ENCODE assay signal across 8 mouse cellular contexts in genomic region chr7:99534501-99534900, GRCm38 (mm10). TPM values are rescaled to one million over a fixed set of nuclear protein-coding genes. Genes with fewer than 3 reads are reported as not detected.
A peak's percentile ranks its signal among the peaks of the same experiment; 100 is the strongest.
DNase-seq lines count a peak whose midpoint lies in the region; ATAC-seq and TF ChIP-seq lines count a peak whose summit lies in the region.

No protein-coding gene starts in this region.

- no peak for TF ChIP-seq CTCF in midbrain, postnatal 0 days (IDR thresholded peaks at IDR 0.05)

- H3K9me3 ChIP-seq in kidney, embryonic 16.5 days (ENCODE audit: low read length) = no peaks in the 10 kb centered on the region
- no peaks in the 10 kb centered on the region for H3K9me3 ChIP-seq in embryonic facial prominence, embryonic 13.5 days
- no peaks in the 10 kb centered on the region for H3K9me3 ChIP-seq in intestine, embryonic 14.5 days (ENCODE audit: control insufficient read depth, low read length)
- H3K9me3 ChIP-seq in midbrain, postnatal 0 days (ENCODE audit: low read length) = no peaks in the 10 kb centered on the region

- H3K4me1 ChIP-seq in kidney, embryonic 16.5 days (ENCODE audit: insufficient read depth, low read length) = peaks cover 51% of the 10 kb centered on the region
- H3K4me1 ChIP-seq in embryonic facial prominence, embryonic 13.5 days = peaks cover 38% of the 10 kb centered on the region
- H3K4me1 ChIP-seq in intestine, embryonic 14.5 days (replicated peaks; ENCODE audit: control insufficient read depth, insufficient read depth, low read length) = peaks cover 35% of the 10 kb centered on the region
- H3K4me1 ChIP-seq in midbrain, postnatal 0 days (ENCODE audit: insufficient read depth, low read length) = peaks cover 31% of the 10 kb centered on the region

- no peak for ATAC-seq in kidney, embryonic 16.5 days (ENCODE audit: low FRiP score, low TSS enrichment)
- no peak for ATAC-seq in embryonic facial prominence, embryonic 13.5 days (ENCODE audit: insufficient number of reproducible peaks, insufficient read depth, low FRiP score, low TSS enrichment, low read depth)
- no peak; the same call in 1 of the 2 replicates for ATAC-seq in intestine, embryonic 14.5 days (replicated peaks; ENCODE audit: low FRiP score, low TSS enrichment, low read depth)
- no peak; the same call in 1 of the 2 replicates for ATAC-seq in midbrain, postnatal 0 days (ENCODE audit: low FRiP score)

- no peak for DNase-seq in kidney, postnatal 4 days
- no peak for DNase-seq in intestine, embryonic 14.5 days (ENCODE audit: low spot score)
- DNase-seq in midbrain, postnatal 0 days (ENCODE audit: low spot score) = no peak
- DNase-seq in MN1 (ENCODE audit: low spot score) = no peak
- DNase-seq in gastrocnemius, adult 8-10 months (ENCODE audit: low spot score in 2 of 2) = no peak
- no peak for DNase-seq in Muller cell, postnatal 12 days (ENCODE audit: inconsistent ontology term)

- no peaks in the 10 kb centered on the region for H3K36me3 ChIP-seq in kidney, embryonic 16.5 days (ENCODE audit: insufficient read depth, low read length)
- H3K36me3 ChIP-seq in embryonic facial prominence, embryonic 13.5 days = no peaks in the 10 kb centered on the region
- H3K36me3 ChIP-seq in intestine, embryonic 14.5 days (ENCODE audit: control insufficient read depth, insufficient read depth, low read length) = no peaks in the 10 kb centered on the region
- H3K36me3 ChIP-seq in midbrain, postnatal 0 days (ENCODE audit: insufficient read depth, low read length) = peaks cover 2% of the 10 kb centered on the region; the same call in 1 of the 2 replicates

- WGBS in kidney, embryonic 16.5 days = 48% methylated on average over 5 of the region's 5 CpGs
- 23% methylated on average over 5 of the region's 5 CpGs for WGBS in embryonic facial prominence, embryonic 13.5 days
- 28% methylated on average over 5 of the region's 5 CpGs for WGBS in intestine, embryonic 14.5 days
- 23% methylated on average over 5 of the region's 5 CpGs for WGBS in midbrain, postnatal 0 days

- peak overlapping the region; percentile 78 for H3K4me3 ChIP-seq in kidney, embryonic 16.5 days (ENCODE audit: low read length)
- peak overlapping the region; percentile 58 for H3K4me3 ChIP-seq in embryonic facial prominence, embryonic 13.5 days
- peak overlapping the region; percentile 69; the same call in 1 of the 2 replicates for H3K4me3 ChIP-seq in intestine, embryonic 14.5 days (ENCODE audit: low read depth, low read length)
- peak overlapping the region; percentile 69 for H3K4me3 ChIP-seq in midbrain, postnatal 0 days (ENCODE audit: low read depth, low read length)

- H3K27ac ChIP-seq in kidney, embryonic 16.5 days (ENCODE audit: low read length) = peak overlapping the region; percentile 89; the same call in 1 of the 2 replicates
- H3K27ac ChIP-seq in embryonic facial prominence, embryonic 13.5 days = peak overlapping the region; percentile 79
- H3K27ac ChIP-seq in intestine, embryonic 14.5 days (ENCODE audit: low read depth) = peak overlapping the region; percentile 78; the same call in 1 of the 2 replicates
- peak overlapping the region; percentile 96 for H3K27ac ChIP-seq in midbrain, postnatal 0 days (ENCODE audit: low read depth, low read length)

- H3K27me3 ChIP-seq in kidney, embryonic 16.5 days (ENCODE audit: insufficient read depth, low read length) = no peaks in the 10 kb centered on the region
- no peaks in the 10 kb centered on the region for H3K27me3 ChIP-seq in embryonic facial prominence, embryonic 13.5 days
- H3K27me3 ChIP-seq in intestine, embryonic 14.5 days (replicated peaks; ENCODE audit: control insufficient read depth, insufficient read depth, low read length) = no peaks in the 10 kb centered on the region
- no peaks in the 10 kb centered on the region for H3K27me3 ChIP-seq in midbrain, postnatal 0 days (ENCODE audit: insufficient read depth, low read length)

- peak overlapping the region; percentile 89; the same call in 1 of the 2 replicates for H3K9ac ChIP-seq in kidney, embryonic 16.5 days (replicated peaks; ENCODE audit: low read length)
- H3K9ac ChIP-seq in embryonic facial prominence, embryonic 13.5 days = peak overlapping the region; percentile 80
- H3K9ac ChIP-seq in intestine, embryonic 14.5 days (ENCODE audit: low read length) = no peak overlapping the region
- H3K9ac ChIP-seq in midbrain, postnatal 0 days (replicated peaks; ENCODE audit: low read length, poor library complexity, severe bottlenecking) = peak overlapping the region; percentile 87

- H3K4me2 ChIP-seq in kidney, embryonic 16.5 days (replicated peaks; ENCODE audit: low read depth, low read length) = peak overlapping the region; percentile 67
- peak overlapping the region; percentile 76 for H3K4me2 ChIP-seq in embryonic facial prominence, embryonic 13.5 days
- H3K4me2 ChIP-seq in intestine, embryonic 14.5 days (ENCODE audit: low read length) = peak overlapping the region; percentile 84
- H3K4me2 ChIP-seq in midbrain, postnatal 0 days (ENCODE audit: low read depth, low read length, poor library complexity, severe bottlenecking) = peak overlapping the region; percentile 86

RNA-seq across cellular contexts. Expression of gene Arrb1, which starts 0.8 kb away (rescaled TPM):
- polyA plus RNA-seq in kidney, embryonic 16.5 days (2015; fragmentation: Nextera tagmentation; extraction: Ambion mirVana) = 11.2 and 11.4 TPM in 2 replicates
- 6.3 and 9.7 TPM in 2 replicates for polyA plus RNA-seq in embryonic facial prominence, embryonic 13.5 days (2015; fragmentation: Nextera tagmentation; extraction: Ambion mirVana)
- polyA plus RNA-seq in intestine, embryonic 14.5 days (2014; fragmentation: Nextera tagmentation; extraction: Ambion mirVana) = 5.3 and 6.1 TPM in 2 replicates
- 118 and 163 TPM in 2 replicates for total RNA-seq in midbrain, postnatal 0 days (2014; rRNA removed)
- polyA plus RNA-seq in midbrain, postnatal 0 days (2015; fragmentation: Nextera tagmentation; extraction: Ambion mirVana) = 14.2 and 15.0 TPM in 2 replicates
- 10 to 100 TPM; 11.9 to 14.3 (median 12.7) TPM for total RNA-seq in gastrocnemius, adult 8-10 months (2022)

RNA-seq across cellular contexts. Expression of gene Rps3, which starts 51.0 kb away (rescaled TPM):
- polyA plus RNA-seq in kidney, embryonic 16.5 days (2015; fragmentation: Nextera tagmentation; extraction: Ambion mirVana) = 746 and 752 TPM in 2 replicates
- 814 and 862 TPM in 2 replicates for polyA plus RNA-seq in embryonic facial prominence, embryonic 13.5 days (2015; fragmentation: Nextera tagmentation; extraction: Ambion mirVana)
- 963 and 1,042 TPM in 2 replicates for polyA plus RNA-seq in intestine, embryonic 14.5 days (2014; fragmentation: Nextera tagmentation; extraction: Ambion mirVana)
- 440 and 661 TPM in 2 replicates for total RNA-seq in midbrain, postnatal 0 days (2014; rRNA removed)
- 440 and 453 TPM in 2 replicates for polyA plus RNA-seq in midbrain, postnatal 0 days (2015; fragmentation: Nextera tagmentation; extraction: Ambion mirVana)
- 100 to 1,000 TPM; 272 to 331 (median 278) TPM for total RNA-seq in gastrocnemius, adult 8-10 months (2022)
